Mouse (Mus musculus) lung, adult 18-20 months (tissue): ENCODE measurements around the gene Mepe.

Experiments used
- DNase-seq, 2 experiments: peaks; one replicate each; pipeline ENCODE4 v3.0.0; 2022; ENCODE audit warnings: mixed read lengths in 2 of 2

Gene Mepe

GRCm38 (mm10) chr5:104357575-104357974 lies 32.4 kb downstream of the Mepe start:
- no peak for DNase-seq

- no peak for DNase-seq
Measured at GRCm38 (mm10) chr5:104358592-104358991, 33.5 kb downstream of the Mepe start.

- DNase-seq = no peak
Measured at GRCm38 (mm10) chr5:104359257-104359656, 34.1 kb downstream of the Mepe start.

GRCm38 (mm10) chr5:104370580-104370979 lies 45.5 kb downstream of the Mepe start:
- DNase-seq = no peak

- DNase-seq = no peak
Measured at GRCm38 (mm10) chr5:104371284-104371683, 46.2 kb downstream of the Mepe start.

GRCm38 (mm10) chr5:104373648-104374307 lies 48.6 kb downstream of the Mepe start:
- no peak for DNase-seq

GRCm38 (mm10) chr5:104374308-104374660 lies 49.2 kb downstream of the Mepe start:
- peak; percentile 43 to 57 for DNase-seq

GRCm38 (mm10) chr5:104375132-104375531 lies 50.0 kb downstream of the Mepe start:
- no peak for DNase-seq

GRCm38 (mm10) chr5:104376890-104377289 lies 51.8 kb downstream of the Mepe start:
- no peak for DNase-seq

- DNase-seq = peak; percentile 14 to 16
Measured at GRCm38 (mm10) chr5:104380574-104380973, 55.4 kb downstream of the Mepe start.

GRCm38 (mm10) chr5:104381671-104382070 lies 56.5 kb downstream of the Mepe start:
- DNase-seq = no peak

- DNase-seq = no peak
Measured at GRCm38 (mm10) chr5:104384540-104384939, 59.4 kb downstream of the Mepe start.

GRCm38 (mm10) chr5:104385521-104385920 lies 60.4 kb downstream of the Mepe start:
- no peak for DNase-seq

GRCm38 (mm10) chr5:104386908-104387307 lies 61.8 kb downstream of the Mepe start:
- DNase-seq = no peak
